ENCODE assay signal across 16 mouse cellular contexts in genomic region chr16:52443055-52443454, GRCm38 (mm10).
"Had no signal": no experiment of that assay in that cellular context is flagged by ENCODE, and none has a peak within 500 bp of the region (broad histone marks: within the 10 kb centered on the region; RNA-seq: fewer than 3 reads in every experiment).

No protein-coding gene starts in this region.

- ATAC-seq: hindbrain, postnatal 0 days; intestine, embryonic 16.5 days; liver, embryonic 12.5 days had no signal

- DNase-seq: gastrocnemius, postnatal 14 days; gastrocnemius, postnatal 36 days; heart, adult 11 months; heart, adult 2 months; heart, postnatal 14 days; heart, postnatal 36 days; kidney, adult 11 months; kidney, adult 2 months; kidney, adult 9 months; kidney, postnatal 14 days; kidney, postnatal 36 days; layer of hippocampus, adult 9-11 months; layer of hippocampus, postnatal 36 days had no signal
